Mouse (Mus musculus) liver, postnatal 0 days (tissue): Measurements from ENCODE around the gene Atp6v0a2. TPM values are rescaled to one million over a fixed set of nuclear protein-coding genes. Genes with fewer than 3 reads are reported as not detected.

ENCODE experiments used
- ATAC-seq: fragments of 200-750 bp; cut with Nextera tagmentation; 2 replicates; pipeline ENCODE4 v1.8.0; 2017; ENCODE audit warnings: mild to moderate bottlenecking, moderate library complexity
- DNase-seq: peaks from one replicate; pipeline ENCODE4 v3.0.0-alpha.2; 2016
- H3K27ac ChIP-seq: fragments of 300-500 bp; sonication (generic); 2 replicates; pipeline ENCODE4 v1.5.1; 2014; ENCODE audit warnings: antibody characterized with exemption, moderate library complexity, mild to moderate bottlenecking, low read depth
- H3K27me3 ChIP-seq: fragments of 300-500 bp; sonication (generic); 2 replicates; pipeline ENCODE4 v1.6.1; 2014; ENCODE audit warnings: low read length, control low read depth, mixed read lengths; ENCODE audit not compliant: insufficient read depth
- H3K36me3 ChIP-seq: fragments of 300-500 bp; sonication (generic); replicated peaks from 2 replicates; pipeline ENCODE4 v1.6.1; 2014; ENCODE audit warnings: mild to moderate bottlenecking, control low read depth, low read length, moderate library complexity, mixed read lengths; ENCODE audit not compliant: insufficient read depth
- H3K4me1 ChIP-seq: fragments of 300-500 bp; sonication (generic); 2 replicates; pipeline ENCODE4 v1.6.1; 2014; ENCODE audit warnings: antibody characterized with exemption, mild to moderate bottlenecking, control low read depth; ENCODE audit not compliant: insufficient read depth
- H3K4me2 ChIP-seq: fragments of 300-500 bp; sonication (generic); 2 replicates; pipeline ENCODE4 v1.6.1; 2014; ENCODE audit warnings: low read depth, mild to moderate bottlenecking, low read length, moderate library complexity, mixed read lengths
- H3K4me3 ChIP-seq: fragments of 300-500 bp; sonication (generic); 2 replicates; pipeline ENCODE4 v1.5.1; 2014; ENCODE audit warnings: low read depth, low read length
- H3K9ac ChIP-seq: fragments of 300-500 bp; sonication (generic); replicated peaks from 2 replicates; pipeline ENCODE4 v1.6.1; 2014; ENCODE audit warnings: mild to moderate bottlenecking, moderate library complexity
- H3K9me3 ChIP-seq: fragments of 300-500 bp; sonication (generic); 2 replicates; pipeline ENCODE4 v1.6.1; 2016; ENCODE audit warnings: mild to moderate bottlenecking, control low read depth, low read length, mixed read lengths
- CTCF ChIP-seq: sonication (generic); IDR thresholded peaks from 2 replicates; pipeline ENCODE4 v1.5.1; 2016; ENCODE audit warnings: antibody characterized with exemption, low read depth
- EP300 ChIP-seq: IDR thresholded peaks from 2 replicates; pipeline ENCODE4 v1.6.1; 2016; ENCODE audit warnings: antibody characterized with exemption, low read depth, mild to moderate bottlenecking
- WGBS: fragments of 180-500 bp; shearing (Covaris S2); extraction: QIAGEN DNeasy Blood & Tissue Kit; methylation state at CpG from one replicate; pipeline ENCODE4 v1.1.7; 2014; ENCODE audit not compliant: insufficient replicate concordance; 5-methylcytosine and 5-hydroxymethylcytosine counted together
- polyA plus RNA-seq: library from polyadenylated mRNA; unstranded; fragments of >200 nt; fragmentation: Nextera tagmentation; extraction: Ambion mirVana; gene quantifications from 2 replicates; pipeline ENCODE4 v1.2.1, GENCODE M21; 2015

The Atp6v0a2 gene
- polyA plus RNA-seq, 1 experiment from 2014 or later = 12.4 TPM

- no peak overlapping the region for H3K4me3 ChIP-seq
- H3K9me3 ChIP-seq = no peaks in the 10 kb centered on the region
- no peaks in the 10 kb centered on the region for H3K27me3 ChIP-seq
- ATAC-seq (no peak), DNase-seq (no peak)
- no peak for TF ChIP-seq EP300
- 0 out of 2 replicates have a peak, but pooled peaks have one; percentile 22 for TF ChIP-seq CTCF
- H3K4me2 ChIP-seq = no peak overlapping the region
- no peaks in the 10 kb centered on the region for H3K36me3 ChIP-seq
- no peak overlapping the region for H3K9ac ChIP-seq
- no peaks in the 10 kb centered on the region for H3K4me1 ChIP-seq
- WGBS = 89% methylated on average over 21 of the region's 21 CpGs
- no peak overlapping the region for H3K27ac ChIP-seq
Measured at GRCm38 (mm10) chr5:124741898-124742599, 113.7 kb downstream of the Atp6v0a2 start.

- no peaks in the 10 kb centered on the region for H3K36me3 ChIP-seq
- no peak for TF ChIP-seq EP300
- no peak overlapping the region for H3K4me3 ChIP-seq
- no peak overlapping the region for H3K4me2 ChIP-seq
- ATAC-seq (no peak), DNase-seq (no peak)
- H3K9me3 ChIP-seq = no peaks in the 10 kb centered on the region
- no peak overlapping the region for H3K9ac ChIP-seq
- no peaks in the 10 kb centered on the region for H3K27me3 ChIP-seq
- H3K27ac ChIP-seq = no peak overlapping the region
- 85% methylated on average over 3 of the region's 3 CpGs for WGBS
- no peaks in the 10 kb centered on the region for H3K4me1 ChIP-seq
Measured at GRCm38 (mm10) chr5:124743841-124744240, 115.5 kb downstream of the Atp6v0a2 start.

- H3K9me3 ChIP-seq = no peaks in the 10 kb centered on the region
- no peaks in the 10 kb centered on the region for H3K36me3 ChIP-seq
- no peak overlapping the region for H3K27ac ChIP-seq
- H3K9ac ChIP-seq = no peak overlapping the region
- H3K4me1 ChIP-seq = no peaks in the 10 kb centered on the region
- H3K27me3 ChIP-seq = no peaks in the 10 kb centered on the region
- H3K4me3 ChIP-seq = no peak overlapping the region
- TF ChIP-seq CTCF = no peak
- TF ChIP-seq EP300 = no peak
- 87% methylated on average over 15 of the region's 15 CpGs for WGBS
- ATAC-seq (no peak), DNase-seq (no peak)
- no peak overlapping the region for H3K4me2 ChIP-seq
Measured at GRCm38 (mm10) chr5:124746220-124746619, 117.8 kb downstream of the Atp6v0a2 start.

- H3K4me1 ChIP-seq = no peaks in the 10 kb centered on the region
- WGBS = 84% methylated on average over 18 of the region's 18 CpGs
- no peak overlapping the region for H3K9ac ChIP-seq
- no peak for TF ChIP-seq CTCF
- TF ChIP-seq EP300 = no peak
- H3K27me3 ChIP-seq = no peaks in the 10 kb centered on the region
- no peak overlapping the region for H3K4me3 ChIP-seq
- no peaks in the 10 kb centered on the region for H3K9me3 ChIP-seq
- H3K36me3 ChIP-seq = no peaks in the 10 kb centered on the region
- DNase-seq = no peak
- ATAC-seq = no peak
- H3K4me2 ChIP-seq = no peak overlapping the region
- H3K27ac ChIP-seq = no peak overlapping the region
Measured at GRCm38 (mm10) chr5:124748296-124748695, 119.9 kb downstream of the Atp6v0a2 start.

- WGBS = 74% methylated on average over 9 of the region's 9 CpGs
- H3K27ac ChIP-seq = no peak overlapping the region
- no peak for DNase-seq
- no peak for TF ChIP-seq EP300
- TF ChIP-seq CTCF = no peak
- H3K4me1 ChIP-seq = no peaks in the 10 kb centered on the region
- ATAC-seq = no peak
- H3K27me3 ChIP-seq = no peaks in the 10 kb centered on the region
- no peaks in the 10 kb centered on the region for H3K36me3 ChIP-seq
- H3K4me3 ChIP-seq = no peak overlapping the region
- no peak overlapping the region for H3K9ac ChIP-seq
- H3K4me2 ChIP-seq = no peak overlapping the region
- no peaks in the 10 kb centered on the region for H3K9me3 ChIP-seq
Measured at GRCm38 (mm10) chr5:124751656-124752055, 123.3 kb downstream of the Atp6v0a2 start.

GRCm38 (mm10) chr5:124761011-124761410, 132.6 kb downstream of the Atp6v0a2 start:
- TF ChIP-seq EP300 (no peak), CTCF (peak; percentile 46)
- H3K4me2 ChIP-seq = no peak overlapping the region
- H3K9ac ChIP-seq = no peak overlapping the region
- DNase-seq = no peak
- no peak overlapping the region for H3K27ac ChIP-seq
- 54% methylated on average over 18 of the region's 18 CpGs for WGBS
- H3K4me3 ChIP-seq = no peak overlapping the region
- ATAC-seq = no peak
- H3K36me3 ChIP-seq = no peaks in the 10 kb centered on the region
- H3K27me3 ChIP-seq = no peaks in the 10 kb centered on the region
- no peaks in the 10 kb centered on the region for H3K4me1 ChIP-seq
- H3K9me3 ChIP-seq = peaks cover 3% of the 10 kb centered on the region; the same call in 1 of the 2 replicates
